Mouse (Mus musculus) spleen, postnatal 10 days (tissue): Measurements from ENCODE around the gene Agpat4.

Source experiments
- DNase-seq, 2 experiments: peaks; one replicate each; pipeline ENCODE4 v3.0.0; 2021 to 2022; ENCODE audit warnings: low spot score in 2 of 2

Agpat4 gene

GRCm38 (mm10) chr17:12118561-12118925, at the start of gene Agpat4:
Gene Agpat4, plus strand, starts transcription at chr17:12118704.
- peak; percentile 58 to 65 for DNase-seq

- no peak for DNase-seq
Observed at GRCm38 (mm10) chr17:12076816-12077215, 41.7 kb upstream of the Agpat4 start.

GRCm38 (mm10) chr17:12080656-12081495, 37.6 kb upstream of the Agpat4 start:
- DNase-seq: no peak

- DNase-seq: no peak
Observed at GRCm38 (mm10) chr17:12082201-12082600, 36.3 kb upstream of the Agpat4 start.

- no peak for DNase-seq
Observed at GRCm38 (mm10) chr17:12090261-12090927, 28.1 kb upstream of the Agpat4 start.

- no peak for DNase-seq
Observed at GRCm38 (mm10) chr17:12092901-12093564, 25.5 kb upstream of the Agpat4 start.

GRCm38 (mm10) chr17:12094016-12094415, 24.5 kb upstream of the Agpat4 start:
- no peak for DNase-seq

GRCm38 (mm10) chr17:12094827-12095590, 23.5 kb upstream of the Agpat4 start:
- no peak for DNase-seq

- peak in 1 of 2 experiments; percentile 31 for DNase-seq
Observed at GRCm38 (mm10) chr17:12099415-12099814, 19.1 kb upstream of the Agpat4 start.

GRCm38 (mm10) chr17:12102326-12102725, 16.2 kb upstream of the Agpat4 start:
- DNase-seq: no peak

- DNase-seq: peak; percentile 50 to 66
Observed at GRCm38 (mm10) chr17:12103781-12104180, 14.7 kb upstream of the Agpat4 start.

GRCm38 (mm10) chr17:12104245-12104644, 14.3 kb upstream of the Agpat4 start:
- peak in 1 of 2 experiments; percentile 21 for DNase-seq

- DNase-seq: no peak
Observed at GRCm38 (mm10) chr17:12104690-12105089, 13.8 kb upstream of the Agpat4 start.

- DNase-seq: no peak
Observed at GRCm38 (mm10) chr17:12106255-12106654, 12.2 kb upstream of the Agpat4 start.

GRCm38 (mm10) chr17:12113626-12114025, 4.9 kb upstream of the Agpat4 start:
- no peak for DNase-seq

GRCm38 (mm10) chr17:12115086-12115485, 3.4 kb upstream of the Agpat4 start:
- DNase-seq: no peak

GRCm38 (mm10) chr17:12118131-12118530, 373 bp upstream of the Agpat4 start:
- DNase-seq: peak; percentile 40 to 42

- peak; percentile 77 to 81 for DNase-seq
Observed at GRCm38 (mm10) chr17:12118926-12119641, 580 bp downstream of the Agpat4 start.

- peak; percentile 40 to 48 for DNase-seq
Observed at GRCm38 (mm10) chr17:12119675-12120074, 1.2 kb downstream of the Agpat4 start.

GRCm38 (mm10) chr17:12120268-12120667, 1.8 kb downstream of the Agpat4 start:
- no peak for DNase-seq

- DNase-seq: no peak
Observed at GRCm38 (mm10) chr17:12121226-12121794, 2.8 kb downstream of the Agpat4 start.
